Mouse (Mus musculus) lung, adult 2 months (tissue): Measurements from ENCODE around the gene Wnt10a.

Source experiments
- CTCF ChIP-seq: fragments of 200-500 bp; IDR thresholded peaks from 2 replicates; pipeline ENCODE4 v1.5.1; 2011; ENCODE audit warnings: mild to moderate bottlenecking, low read length, control low read depth; ENCODE audit not compliant: insufficient read depth
- POLR2A ChIP-seq: fragments of 200-500 bp; IDR thresholded peaks from 2 replicates; pipeline ENCODE4 v1.6.1; 2011; ENCODE audit warnings: low read depth, mild to moderate bottlenecking, control low read depth, low read length, borderline replicate concordance; ENCODE audit errors: extremely low read depth

GRCm38 (mm10) chr1:74775816-74776215 is 15.5 kb upstream of the Wnt10a start:
- TF ChIP-seq CTCF (no peak), POLR2A (no peak)
